Mouse (Mus musculus) C3H10T1/2 (cell line): ENCODE measurements around the gene Olfr259. TPM values are rescaled to one million over a fixed set of nuclear protein-coding genes. Genes with fewer than 3 reads are reported as not detected.

Source experiments
- polyA plus RNA-seq, 2 experiments: library from polyadenylated mRNA; unstranded; fragments of >200 nt; fragmentation: generic; extraction: Trizol; gene quantifications; one replicate each; pipeline ENCODE4 v1.2.1; 2012; ENCODE audit warnings: missing spikeins in 2 of 2

Olfr259 gene
- not detected for polyA plus RNA-seq

GRCm38 (mm10) chr2:87114467-87114866, at the start of gene Olfr259:
Olfr259 (minus strand) TSS chr2:87114567.

GRCm38 (mm10) chr2:87152524-87152923, 38.2 kb upstream of the Olfr259 start, which contains the start of gene Olfr1111:
Olfr1111 (minus strand) TSS chr2:87152624.

GRCm38 (mm10) chr2:87140200-87140599, 25.8 kb upstream of the Olfr259 start, which contains the start of gene Olfr1110:
Olfr1110 (minus strand) TSS chr2:87140300.

GRCm38 (mm10) chr2:87095908-87096307, 18.5 kb downstream of the Olfr259 start, which contains the start of gene Olfr1109:
Olfr1109 (minus strand) TSS chr2:87096008.

GRCm38 (mm10) chr2:87075717-87076116, 38.6 kb downstream of the Olfr259 start, which contains the start of gene Olfr1107:
Olfr1107 (minus strand) TSS chr2:87075817.

Other genes starting within 250 kb of the Olfr259 start
- not detected for gene Gm13723, start 239.8 kb downstream of the Olfr259 start, polyA plus RNA-seq
- gene Olfr1097, start 222.4 kb downstream of the Olfr259 start, polyA plus RNA-seq: not detected
- gene Olfr1098, start 190.0 kb downstream of the Olfr259 start, polyA plus RNA-seq: not detected
- gene Olfr1099, start 153.9 kb downstream of the Olfr259 start, polyA plus RNA-seq: not detected
- gene Olfr1100, start 134.6 kb downstream of the Olfr259 start, polyA plus RNA-seq: not detected
- gene Olfr1101, start 123.3 kb downstream of the Olfr259 start, polyA plus RNA-seq: not detected
- not detected for gene Olfr1102, start 116.2 kb downstream of the Olfr259 start, polyA plus RNA-seq
- gene Olfr1104, start 87.5 kb downstream of the Olfr259 start, polyA plus RNA-seq: not detected
- not detected for gene Olfr1105, start 78.0 kb downstream of the Olfr259 start, polyA plus RNA-seq
- gene Olfr1106, start 62.3 kb downstream of the Olfr259 start, polyA plus RNA-seq: not detected
- not detected for gene Olfr1107, start 38.8 kb downstream of the Olfr259 start, polyA plus RNA-seq
- gene Olfr1109, start 18.6 kb downstream of the Olfr259 start, polyA plus RNA-seq: not detected
- not detected for gene Olfr1110, start 25.7 kb upstream of the Olfr259 start, polyA plus RNA-seq
- not detected for gene Olfr1111, start 38.1 kb upstream of the Olfr259 start, polyA plus RNA-seq
- not detected for gene Olfr1112, start 73.2 kb upstream of the Olfr259 start, polyA plus RNA-seq
- not detected for gene Olfr1113, start 94.4 kb upstream of the Olfr259 start, polyA plus RNA-seq
- not detected for gene Olfr1115, start 133.4 kb upstream of the Olfr259 start, polyA plus RNA-seq
- not detected for gene Olfr1116, start 153.0 kb upstream of the Olfr259 start, polyA plus RNA-seq
- gene Olfr1118, start 193.0 kb upstream of the Olfr259 start, polyA plus RNA-seq: not detected
- gene Olfr1120, start 240.2 kb upstream of the Olfr259 start, polyA plus RNA-seq: not detected